Mouse (Mus musculus) ES-E14 (cell line): Measurements from ENCODE around the gene Olfr1465. TPM values are rescaled to one million over a fixed set of nuclear protein-coding genes. Genes with fewer than 3 reads are reported as not detected.

ENCODE experiments used
- DNase-seq: peaks from one replicate; pipeline ENCODE4 v3.0.0-alpha.2; 2013; ENCODE audit warnings: low read depth, low spot score
- H3K27ac ChIP-seq: 2 replicates; pipeline ENCODE4 v1.5.1; 2012; ENCODE audit warnings: low read depth, mild to moderate bottlenecking, low read length, moderate library complexity, mixed read lengths; ENCODE audit not compliant: poor library complexity, insufficient read depth, severe bottlenecking
- H3K36me3 ChIP-seq: 2 replicates; pipeline ENCODE4 v1.6.1; 2012; ENCODE audit warnings: mild to moderate bottlenecking, low read length, moderate library complexity, mixed read lengths; ENCODE audit not compliant: control insufficient read depth, poor library complexity, insufficient read depth, severe bottlenecking
- H3K4me1 ChIP-seq, 2 experiments: fragments of 150-350 bp in 1 of 2; sonication (generic) in 1 of 2; 2 replicates each; pipeline ENCODE4 v1.6.1; 2012; ENCODE audit warnings: low read length in 2 of 2, mild to moderate bottlenecking in 1 of 2, mixed read lengths in 1 of 2; ENCODE audit not compliant: control insufficient read depth in 2 of 2, insufficient read depth in 2 of 2, poor library complexity in 1 of 2
- H3K4me3 ChIP-seq, 2 experiments: fragments of 150-350 bp in 1 of 2; sonication (generic) in 1 of 2; 2 replicates each; pipeline ENCODE4 v1.5.1; 2012; ENCODE audit warnings: low read length in 2 of 2, low read depth in 1 of 2, mild to moderate bottlenecking in 1 of 2, mixed read lengths in 1 of 2; ENCODE audit not compliant: insufficient read depth in 1 of 2, poor library complexity in 1 of 2, severe bottlenecking in 1 of 2
- H3K9ac ChIP-seq: 2 replicates; pipeline ENCODE4 v1.6.1; 2012; ENCODE audit warnings: low read depth, mild to moderate bottlenecking, low read length, mixed read lengths; ENCODE audit not compliant: poor library complexity, insufficient read depth, severe bottlenecking
- H3K9me3 ChIP-seq: fragments of 150-350 bp; sonication (generic); 2 replicates; pipeline ENCODE4 v1.6.1; 2012; ENCODE audit warnings: low read depth, mild to moderate bottlenecking, low read length; ENCODE audit not compliant: control insufficient read depth, insufficient read depth
- CHD2 ChIP-seq: IDR thresholded peaks from 2 replicates; pipeline ENCODE4 v1.6.1; 2014; ENCODE audit warnings: mild to moderate bottlenecking, low read depth, low read length, inconsistent platforms
- HCFC1 ChIP-seq: IDR thresholded peaks from 2 replicates; pipeline ENCODE4 v1.6.1; 2012; ENCODE audit warnings: low read length, inconsistent platforms, borderline replicate concordance; ENCODE audit not compliant: insufficient read depth
- MAFK ChIP-seq: IDR thresholded peaks from 2 replicates; pipeline ENCODE4 v1.6.1; 2014; ENCODE audit warnings: mild to moderate bottlenecking, low read depth, low read length, inconsistent platforms; ENCODE audit not compliant: insufficient read depth
- ZC3H11A ChIP-seq: IDR thresholded peaks from 2 replicates; pipeline ENCODE4 v1.6.1; 2012; ENCODE audit warnings: low read depth, mild to moderate bottlenecking, inconsistent platforms, low read length, borderline replicate concordance
- ZNF384 ChIP-seq: IDR thresholded peaks from 2 replicates; pipeline ENCODE4 v1.6.1; 2012; ENCODE audit warnings: low read depth, low read length, inconsistent platforms
- in situ Hi-C, 2 experiments: fragments of 600-800 bp; cut with MboI; formaldehyde crosslinking; loops; one replicate each; pipeline ENCODE4 v1.15.1; 2025; ENCODE audit warnings: low sequenced_read_pairs in 2 of 2, inconsistent platforms in 1 of 2; ENCODE audit not compliant: unreplicated experiment in 2 of 2
- total RNA-seq: library from RNA; depleted of rRNA; stranded (reverse); fragments of 300-350 nt; gene quantifications from 2 replicates; pipeline ENCODE4 v1.2.3, GENCODE M21; 2012; rRNA removed

Gene Olfr1465
- total RNA-seq, result not detected in 2 replicates

DNA sequence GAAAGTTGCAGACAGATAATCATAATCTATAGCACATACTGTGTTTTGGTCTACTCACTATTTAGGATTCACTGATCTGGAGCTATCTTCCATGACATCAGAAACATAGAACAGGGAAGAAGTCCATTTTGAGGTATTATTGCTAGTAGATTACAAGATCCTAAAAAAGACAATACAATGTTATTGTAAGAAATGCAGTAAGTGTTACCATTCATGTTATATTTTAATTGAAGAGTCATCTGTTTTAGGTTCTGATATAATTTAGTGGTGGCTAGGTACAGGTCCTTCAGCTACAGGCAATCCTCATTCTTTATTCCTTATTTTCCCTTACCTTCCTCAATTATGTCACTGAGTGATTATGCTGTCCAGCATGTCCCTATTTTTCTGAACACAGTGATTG lies at the start of gene Olfr1465:
TSS of gene Olfr1465 (minus strand) at position 101 of the 400 bp plus-strand sequence.
- H3K9me3 ChIP-seq, result no peaks in the 10 kb centered on the region
- no peaks in the 10 kb centered on the region for H3K36me3 ChIP-seq
- H3K4me1 ChIP-seq, result no peaks in the 10 kb centered on the region
- H3K27ac ChIP-seq, result no peak within 1 kb of the TSS
- TF ChIP-seq HCFC1 (no peak), ZNF384 (no peak), CHD2 (no peak), ZC3H11A (no peak), MAFK (no peak)
- in situ Hi-C loops, result no loop called here
- no peak for DNase-seq
- no peak within 1 kb of the TSS for H3K4me3 ChIP-seq
- H3K9ac ChIP-seq, result no peak within 1 kb of the TSS

DNA sequence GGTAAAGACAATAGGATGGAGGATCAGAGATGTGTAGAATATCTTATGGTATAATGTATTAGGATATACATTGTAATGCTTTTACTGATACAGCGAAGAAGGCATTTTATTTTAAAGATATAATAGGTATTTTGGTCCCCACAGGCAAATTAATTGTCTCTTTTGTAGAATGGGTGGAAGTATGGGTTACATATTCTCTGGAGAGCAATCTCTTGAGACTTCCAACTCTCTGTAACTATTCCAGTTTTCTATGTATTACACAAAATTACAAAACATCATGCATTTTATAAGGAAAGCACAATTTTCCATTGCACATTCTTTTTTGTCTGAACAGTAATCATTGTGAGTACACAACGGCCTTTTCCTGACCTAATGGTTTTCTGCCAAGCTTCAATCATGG lies 46.6 kb upstream of the Olfr1465 start, which contains the start of gene Olfr1467:
TSS of gene Olfr1467 (plus strand) at position 301 of the 400 bp plus-strand sequence.
- Histone ChIP-seq H3K9me3 (peaks cover 4% of the 10 kb centered on the region; the same call in 1 of the 2 replicates), H3K4me3 (no peak within 1 kb of the TSS), H3K4me1 (no peaks in the 10 kb centered on the region), H3K9ac (no peak within 1 kb of the TSS), H3K27ac (no peak within 1 kb of the TSS), H3K36me3 (no peaks in the 10 kb centered on the region)
- no peak for DNase-seq
- in situ Hi-C loops, result no loop called here
- TF ChIP-seq MAFK (no peak), ZNF384 (no peak), HCFC1 (no peak), ZC3H11A (no peak), CHD2 (no peak)

- no peak within 1 kb of the TSS for H3K27ac ChIP-seq
- H3K4me3 ChIP-seq, result no peak within 1 kb of the TSS
- no peak for DNase-seq
- H3K36me3 ChIP-seq, result no peaks in the 10 kb centered on the region
- in situ Hi-C loops, result no loop called here
- no peak within 1 kb of the TSS for H3K9ac ChIP-seq
- TF ChIP-seq CHD2 (no peak), ZNF384 (no peak), MAFK (no peak), ZC3H11A (no peak), HCFC1 (no peak)
- H3K9me3 ChIP-seq, result no peaks in the 10 kb centered on the region
- no peaks in the 10 kb centered on the region for H3K4me1 ChIP-seq
Measured at GRCm38 (mm10) chr19:13338562-13338961, 23.2 kb upstream of the Olfr1465 start, which contains the start of gene Olfr1466. Olfr1466 (plus strand) TSS chr19:13338862.

Other genes starting within 250 kb of the Olfr1465 start
- gene Olfr1457, start 217.7 kb downstream of the Olfr1465 start, total RNA-seq, result not detected in 2 replicates
- not detected in 2 replicates for gene Olfr1458, start 208.8 kb downstream of the Olfr1465 start, total RNA-seq
- 0.32 and 0.80 TPM in 2 replicates for gene Olfr1459, start 166.0 kb downstream of the Olfr1465 start, total RNA-seq
- not detected in 2 replicates for gene Olfr1461, start 152.5 kb downstream of the Olfr1465 start, total RNA-seq
- gene Olfr1462, start 129.8 kb downstream of the Olfr1465 start, total RNA-seq, result not detected in 2 replicates
- not detected in 2 replicates for gene Olfr1463, start 84.2 kb downstream of the Olfr1465 start, total RNA-seq
- not detected in 2 replicates for gene Olfr1466, start 23.3 kb upstream of the Olfr1465 start, total RNA-seq
- not detected in 2 replicates for gene Olfr1467, start 46.7 kb upstream of the Olfr1465 start, total RNA-seq
- gene Olfr1469, start 92.3 kb upstream of the Olfr1465 start, total RNA-seq, result not detected in 2 replicates
- gene Olfr1471, start 127.9 kb upstream of the Olfr1465 start, total RNA-seq, result not detected in 2 replicates
- gene Olfr1472, start 140.5 kb upstream of the Olfr1465 start, total RNA-seq, result not detected in 2 replicates
- gene Olfr1474, start 154.0 kb upstream of the Olfr1465 start, total RNA-seq, result not detected in 2 replicates
- gene Olfr1475, start 164.7 kb upstream of the Olfr1465 start, total RNA-seq, result not detected in 2 replicates
- gene Olfr1477, start 185.0 kb upstream of the Olfr1465 start, total RNA-seq, result not detected in 2 replicates
- gene Olfr1480, start 212.4 kb upstream of the Olfr1465 start, total RNA-seq, result not detected in 2 replicates